Mouse (Mus musculus): ENCODE data around the gene Nfia.

The Nfia gene

GRCm38 (mm10) chr4:97950341-97951071 lies 178.0 kb downstream of the Nfia start:
- no peak for DNase-seq (ENCODE audit: low spot score)

- DNase-seq (ENCODE audit: low spot score), result no peak
Observed at GRCm38 (mm10) chr4:97953886-97954285, 181.4 kb downstream of the Nfia start.

- DNase-seq (ENCODE audit: low spot score), result no peak
Observed at GRCm38 (mm10) chr4:97958121-97958520, 185.6 kb downstream of the Nfia start.

- DNase-seq (ENCODE audit: low spot score), result no peak
Observed at GRCm38 (mm10) chr4:97962856-97963255, 190.3 kb downstream of the Nfia start.

GRCm38 (mm10) chr4:97963951-97964350 lies 191.4 kb downstream of the Nfia start:
- DNase-seq (ENCODE audit: low spot score), result no peak

- no peak for DNase-seq (ENCODE audit: low spot score)
Observed at GRCm38 (mm10) chr4:97968786-97969348, 196.3 kb downstream of the Nfia start.

GRCm38 (mm10) chr4:97973064-97973463 lies 200.5 kb downstream of the Nfia start:
- DNase-seq (ENCODE audit: low spot score), result no peak

GRCm38 (mm10) chr4:97974037-97974436 lies 201.5 kb downstream of the Nfia start:
- no peak for DNase-seq (ENCODE audit: low spot score)

GRCm38 (mm10) chr4:97976891-97977290 lies 204.4 kb downstream of the Nfia start:
- no peak for DNase-seq (ENCODE audit: low spot score)

- no peak for DNase-seq (ENCODE audit: low spot score)
Observed at GRCm38 (mm10) chr4:97984361-97984760, 211.8 kb downstream of the Nfia start.

- DNase-seq (ENCODE audit: low spot score), result no peak
Observed at GRCm38 (mm10) chr4:97986056-97986734, 213.7 kb downstream of the Nfia start.

GRCm38 (mm10) chr4:97986735-97987075 lies 214.2 kb downstream of the Nfia start:
- no peak for DNase-seq (ENCODE audit: low spot score)

- no peak for DNase-seq (ENCODE audit: low spot score)
Observed at GRCm38 (mm10) chr4:97988703-97989102, 216.2 kb downstream of the Nfia start.

- DNase-seq (ENCODE audit: low spot score), result no peak
Observed at GRCm38 (mm10) chr4:97990431-97990830, 217.9 kb downstream of the Nfia start.

GRCm38 (mm10) chr4:97991395-97991794 lies 218.9 kb downstream of the Nfia start:
- no peak for DNase-seq (ENCODE audit: low spot score)

GRCm38 (mm10) chr4:97991880-97992279 lies 219.3 kb downstream of the Nfia start:
- no peak for DNase-seq (ENCODE audit: low spot score)

GRCm38 (mm10) chr4:97995911-97996712 lies 223.6 kb downstream of the Nfia start:
- no peak for DNase-seq (ENCODE audit: low spot score)

GRCm38 (mm10) chr4:97997151-97997817 lies 224.8 kb downstream of the Nfia start:
- no peak for DNase-seq (ENCODE audit: low spot score)

GRCm38 (mm10) chr4:98002206-98002605 lies 229.7 kb downstream of the Nfia start:
- DNase-seq (ENCODE audit: low spot score), result no peak

GRCm38 (mm10) chr4:98003323-98004107 lies 231.0 kb downstream of the Nfia start:
- no peak for DNase-seq (ENCODE audit: low spot score)

GRCm38 (mm10) chr4:98004108-98004625 lies 231.6 kb downstream of the Nfia start:
- DNase-seq (ENCODE audit: low spot score), result no peak
